In the genomic region with DNA sequence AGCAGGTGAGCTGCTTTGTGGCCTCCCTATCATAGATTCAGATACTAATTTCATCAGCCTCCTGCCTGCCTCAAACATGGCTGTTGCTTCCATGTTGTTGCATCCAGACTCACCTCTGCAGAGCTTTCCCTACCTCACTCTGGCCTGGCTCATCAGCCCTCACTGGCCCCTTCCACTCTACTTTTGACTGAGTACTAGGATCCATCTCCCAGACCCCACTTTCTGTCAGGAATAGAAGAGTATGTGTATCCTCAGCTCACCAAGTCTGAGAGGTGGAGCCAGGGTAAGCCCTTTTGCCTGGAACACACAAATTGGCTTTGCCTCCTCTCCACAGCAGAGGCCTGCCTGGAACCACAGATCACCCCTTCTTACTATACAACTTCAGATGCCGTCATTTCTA, we compare ENCODE assay signal across 8 mouse cellular contexts. TPM values are rescaled to one million over a fixed set of nuclear protein-coding genes. Genes with fewer than 3 reads are reported as not detected.
A peak's percentile ranks its signal among the peaks of the same experiment; 100 is the strongest.
DNase-seq lines count a peak whose midpoint lies in the region; ATAC-seq and TF ChIP-seq lines count a peak whose summit lies in the region.

No protein-coding gene starts in this region.

- no peak for TF ChIP-seq POLR2A in lung, adult 2 months (IDR thresholded peaks at IDR 0.05; ENCODE audit: borderline replicate concordance, extremely low read depth, low read depth, low read length)

- no peak for DNase-seq in kidney, postnatal 36 days
- no peak for DNase-seq in embryonic facial prominence, embryonic 10.5 days (ENCODE audit: low spot score)
- no peak for DNase-seq in thymus, adult 18-20 months
- DNase-seq in retina, embryonic 14.5 days (ENCODE audit: low spot score), result no peak
- DNase-seq in lung, adult 2 months, result no peak

- no peaks in the 10 kb centered on the region for H3K27me3 ChIP-seq in kidney, embryonic 14.5 days (ENCODE audit: control insufficient read depth, insufficient read depth, low read length)
- peaks cover 33% of the 10 kb centered on the region for H3K27me3 ChIP-seq in embryonic facial prominence, embryonic 10.5 days (replicated peaks; ENCODE audit: low read depth, poor library complexity, severe bottlenecking)
- no peaks in the 10 kb centered on the region for H3K27me3 ChIP-seq in hindbrain, embryonic 13.5 days
- H3K27me3 ChIP-seq in midbrain, embryonic 16.5 days (ENCODE audit: control insufficient read depth, insufficient read depth, low read depth, low read length), result no peaks in the 10 kb centered on the region

- H3K4me1 ChIP-seq in kidney, embryonic 14.5 days (ENCODE audit: control insufficient read depth, insufficient read depth, low read length), result no peaks in the 10 kb centered on the region
- H3K4me1 ChIP-seq in embryonic facial prominence, embryonic 10.5 days, result peaks cover 14% of the 10 kb centered on the region
- peaks cover 31% of the 10 kb centered on the region for H3K4me1 ChIP-seq in hindbrain, embryonic 13.5 days (replicated peaks)
- peaks cover 27% of the 10 kb centered on the region for H3K4me1 ChIP-seq in midbrain, embryonic 16.5 days (ENCODE audit: control insufficient read depth, insufficient read depth, low read length)
- no peaks in the 10 kb centered on the region; the same call in 1 of the 2 replicates for H3K4me1 ChIP-seq in lung, adult 2 months (ENCODE audit: control insufficient read depth, insufficient read depth, low read length)

- peaks cover 16% of the 10 kb centered on the region for H3K36me3 ChIP-seq in kidney, embryonic 14.5 days (ENCODE audit: control insufficient read depth, insufficient read depth, low read length)
- peaks cover 30% of the 10 kb centered on the region for H3K36me3 ChIP-seq in embryonic facial prominence, embryonic 10.5 days (replicated peaks)
- peaks cover 17% of the 10 kb centered on the region for H3K36me3 ChIP-seq in hindbrain, embryonic 13.5 days
- H3K36me3 ChIP-seq in midbrain, embryonic 16.5 days (ENCODE audit: control insufficient read depth, insufficient read depth, low read length), result no peaks in the 10 kb centered on the region

- H3K9me3 ChIP-seq in kidney, embryonic 14.5 days (ENCODE audit: control insufficient read depth, low read length), result no peaks in the 10 kb centered on the region
- H3K9me3 ChIP-seq in embryonic facial prominence, embryonic 10.5 days, result no peaks in the 10 kb centered on the region
- no peaks in the 10 kb centered on the region for H3K9me3 ChIP-seq in hindbrain, embryonic 13.5 days
- no peaks in the 10 kb centered on the region for H3K9me3 ChIP-seq in midbrain, embryonic 16.5 days (replicated peaks; ENCODE audit: control insufficient read depth, low read length, poor library complexity, severe bottlenecking)

- ATAC-seq in kidney, embryonic 14.5 days (ENCODE audit: low FRiP score, low TSS enrichment), result no peak
- no peak for ATAC-seq in hindbrain, embryonic 13.5 days (ENCODE audit: low FRiP score)
- ATAC-seq in midbrain, embryonic 16.5 days, result no peak

- H3K27ac ChIP-seq in kidney, embryonic 14.5 days (ENCODE audit: low read depth, low read length), result no peak overlapping the region
- no peak overlapping the region for H3K27ac ChIP-seq in embryonic facial prominence, embryonic 10.5 days (replicated peaks)
- H3K27ac ChIP-seq in hindbrain, embryonic 13.5 days, result no peak overlapping the region
- no peak overlapping the region for H3K27ac ChIP-seq in midbrain, embryonic 16.5 days (ENCODE audit: low read length)

- no peak for TF ChIP-seq CTCF in lung, adult 2 months (IDR thresholded peaks at IDR 0.05; ENCODE audit: insufficient read depth, low read length)

- peak overlapping the region; percentile 62 for H3K4me2 ChIP-seq in kidney, embryonic 14.5 days (replicated peaks; ENCODE audit: low read depth, low read length)
- peak overlapping the region; percentile 67 for H3K4me2 ChIP-seq in hindbrain, embryonic 13.5 days
- H3K4me2 ChIP-seq in midbrain, embryonic 16.5 days (ENCODE audit: low read length), result peak overlapping the region; percentile 67; the same call in 1 of the 2 replicates

- H3K4me3 ChIP-seq in kidney, embryonic 14.5 days (ENCODE audit: low read length), result no peak overlapping the region; the same call in 1 of the 2 replicates
- peak overlapping the region; percentile 69; the same call in 1 of the 2 replicates for H3K4me3 ChIP-seq in embryonic facial prominence, embryonic 10.5 days
- 0 out of 2 replicates have a peak overlapping the region, but pooled peaks have one; percentile 55 for H3K4me3 ChIP-seq in hindbrain, embryonic 13.5 days
- no peak overlapping the region for H3K4me3 ChIP-seq in midbrain, embryonic 16.5 days (ENCODE audit: low read depth, low read length)
- H3K4me3 ChIP-seq in lung, adult 2 months (replicated peaks; ENCODE audit: extremely low read depth, low read depth, low read length), result no peak overlapping the region

- 95% methylated on average over 1 of the region's 1 CpGs for WGBS in kidney, embryonic 14.5 days
- WGBS in embryonic facial prominence, embryonic 10.5 days, result 97% methylated on average over 1 of the region's 1 CpGs
- WGBS in hindbrain, embryonic 13.5 days, result 90% methylated on average over 1 of the region's 1 CpGs
- 83% methylated on average over 1 of the region's 1 CpGs for WGBS in midbrain, embryonic 16.5 days
- WGBS in lung, adult 2 months, result 91% methylated on average over 1 of the region's 1 CpGs

- no peak overlapping the region for H3K9ac ChIP-seq in kidney, embryonic 14.5 days (ENCODE audit: low read depth, low read length)
- peak overlapping the region; percentile 81 for H3K9ac ChIP-seq in hindbrain, embryonic 13.5 days
- H3K9ac ChIP-seq in midbrain, embryonic 16.5 days (ENCODE audit: low read depth, low read length), result no peak overlapping the region

RNA-seq across cellular contexts. Expression of gene Ssr4, which starts 1.7 kb away (rescaled TPM):
- polyA plus RNA-seq in kidney, embryonic 14.5 days (2014; fragmentation: Nextera tagmentation; extraction: Ambion mirVana), result 207 and 210 TPM in 2 replicates
- 101 and 107 TPM in 2 replicates for polyA plus RNA-seq in embryonic facial prominence, embryonic 10.5 days (2016; fragmentation: Nextera tagmentation; extraction: Ambion mirVana)
- 147 and 149 TPM in 2 replicates for polyA plus RNA-seq in hindbrain, embryonic 13.5 days (2015; fragmentation: Nextera tagmentation; extraction: Ambion mirVana)
- polyA plus RNA-seq in midbrain, embryonic 16.5 days (2015; fragmentation: Nextera tagmentation; extraction: Ambion mirVana), result 126 and 131 TPM in 2 replicates
- 153 and 171 TPM in 2 replicates for polyA plus RNA-seq in lung, adult 2 months (2012; rRNA removed)

RNA-seq across cellular contexts. Expression of gene Idh3g, which starts 1.8 kb away (rescaled TPM):
- 221 and 247 TPM in 2 replicates for polyA plus RNA-seq in kidney, embryonic 14.5 days (2014; fragmentation: Nextera tagmentation; extraction: Ambion mirVana)
- polyA plus RNA-seq in embryonic facial prominence, embryonic 10.5 days (2016; fragmentation: Nextera tagmentation; extraction: Ambion mirVana), result 175 and 176 TPM in 2 replicates
- polyA plus RNA-seq in hindbrain, embryonic 13.5 days (2015; fragmentation: Nextera tagmentation; extraction: Ambion mirVana), result 223 and 228 TPM in 2 replicates
- polyA plus RNA-seq in midbrain, embryonic 16.5 days (2015; fragmentation: Nextera tagmentation; extraction: Ambion mirVana), result 232 and 252 TPM in 2 replicates
- 144 and 247 TPM in 2 replicates for polyA plus RNA-seq in lung, adult 2 months (2012; rRNA removed)

RNA-seq across cellular contexts. Expression of gene Srpk3, which starts 14.3 kb away (rescaled TPM):
- polyA plus RNA-seq in kidney, embryonic 14.5 days (2014; fragmentation: Nextera tagmentation; extraction: Ambion mirVana), result 2.9 and 4.7 TPM in 2 replicates
- 1.00 and 2.0 TPM in 2 replicates for polyA plus RNA-seq in embryonic facial prominence, embryonic 10.5 days (2016; fragmentation: Nextera tagmentation; extraction: Ambion mirVana)
- 1.7 and 2.2 TPM in 2 replicates for polyA plus RNA-seq in hindbrain, embryonic 13.5 days (2015; fragmentation: Nextera tagmentation; extraction: Ambion mirVana)
- 2.0 and 2.4 TPM in 2 replicates for polyA plus RNA-seq in midbrain, embryonic 16.5 days (2015; fragmentation: Nextera tagmentation; extraction: Ambion mirVana)
- polyA plus RNA-seq in lung, adult 2 months (2012; rRNA removed), result 7.1 and 13.1 TPM in 2 replicates

RNA-seq across cellular contexts. Expression of gene Plxnb3, which starts 31.6 kb away (rescaled TPM):
- 0.14 and 0.27 TPM in 2 replicates for polyA plus RNA-seq in kidney, embryonic 14.5 days (2014; fragmentation: Nextera tagmentation; extraction: Ambion mirVana)
- 0.08 and 0.14 TPM in 2 replicates for polyA plus RNA-seq in embryonic facial prominence, embryonic 10.5 days (2016; fragmentation: Nextera tagmentation; extraction: Ambion mirVana)
- polyA plus RNA-seq in hindbrain, embryonic 13.5 days (2015; fragmentation: Nextera tagmentation; extraction: Ambion mirVana), result 0.26 and 0.29 TPM in 2 replicates
- 0.25 and 0.40 TPM in 2 replicates for polyA plus RNA-seq in midbrain, embryonic 16.5 days (2015; fragmentation: Nextera tagmentation; extraction: Ambion mirVana)
- polyA plus RNA-seq in lung, adult 2 months (2012; rRNA removed), result 1.3 and 1.4 TPM in 2 replicates

RNA-seq across cellular contexts. Expression of gene Pdzd4, which starts 36.3 kb away (rescaled TPM):
- 1.1 and 1.9 TPM in 2 replicates for polyA plus RNA-seq in kidney, embryonic 14.5 days (2014; fragmentation: Nextera tagmentation; extraction: Ambion mirVana)
- polyA plus RNA-seq in embryonic facial prominence, embryonic 10.5 days (2016; fragmentation: Nextera tagmentation; extraction: Ambion mirVana), result 0.65 and 0.79 TPM in 2 replicates
- polyA plus RNA-seq in hindbrain, embryonic 13.5 days (2015; fragmentation: Nextera tagmentation; extraction: Ambion mirVana), result 3.7 and 4.1 TPM in 2 replicates
- 4.8 TPM in 2 replicates for polyA plus RNA-seq in midbrain, embryonic 16.5 days (2015; fragmentation: Nextera tagmentation; extraction: Ambion mirVana)
- 2.1 and 2.2 TPM in 2 replicates for polyA plus RNA-seq in lung, adult 2 months (2012; rRNA removed)

Comparison
In these comparisons a context has a peak if more than half of its experiments do, and no peak if none do; other contexts are left out.
1. H3K4me3 ChIP-seq: peak in embryonic facial prominence, embryonic 10.5 days (single experiment) and hindbrain, embryonic 13.5 days (single experiment); none in kidney, embryonic 14.5 days (single experiment), midbrain, embryonic 16.5 days (single experiment) and lung, adult 2 months (single experiment).
2. Peak in every context shown above with its lines, with median percentiles within 50 percentile points of each other: H3K4me2 ChIP-seq.